Mouse (Mus musculus): Measurements from ENCODE around the gene Olfr1411. TPM values are rescaled to one million over a fixed set of nuclear protein-coding genes. Genes with fewer than 3 reads are reported as not detected.

Gene Olfr1411
- not detected for total RNA-seq (2018; cell fraction: chromatin; rRNA removed)
- not detected for total RNA-seq (2018; cell fraction: cytosol; rRNA removed)
- total RNA-seq (2018; cell fraction: nucleus; rRNA removed): not detected
- polyA plus RNA-seq (2018): not detected in 3 replicates

DNA sequence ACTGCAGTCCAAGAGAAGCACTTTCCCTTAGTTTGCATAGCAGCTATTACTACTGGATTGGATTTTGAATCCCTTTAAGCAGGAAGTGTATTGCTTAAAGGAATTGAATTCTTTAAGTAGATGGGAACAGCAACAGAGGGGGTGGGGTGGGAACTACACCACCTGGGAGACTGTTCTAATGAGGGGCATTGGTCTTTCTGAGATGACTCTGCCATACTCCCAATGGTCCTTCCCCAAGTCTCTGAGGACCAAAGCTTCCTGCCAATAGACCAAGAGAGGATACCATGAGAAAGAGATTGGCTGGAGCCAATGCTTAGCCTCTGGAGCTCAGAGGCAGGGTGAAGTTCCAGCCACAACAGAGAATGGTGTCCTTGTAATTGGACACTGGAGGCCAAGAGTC is at the start of gene Olfr1411:
Gene Olfr1411, plus strand, starts transcription at position 301 of the 400 bp plus-strand sequence.
- no peak within 1 kb of the TSS for H3K4me3 ChIP-seq (ENCODE audit: inconsistent target)
- no peaks in the 10 kb centered on the region for H3K79me2 ChIP-seq (ENCODE audit: inconsistent target)
- no peak within 1 kb of the TSS for H3K27ac ChIP-seq
- H3K36me3 ChIP-seq (ENCODE audit: inconsistent target): no peaks in the 10 kb centered on the region

DNA sequence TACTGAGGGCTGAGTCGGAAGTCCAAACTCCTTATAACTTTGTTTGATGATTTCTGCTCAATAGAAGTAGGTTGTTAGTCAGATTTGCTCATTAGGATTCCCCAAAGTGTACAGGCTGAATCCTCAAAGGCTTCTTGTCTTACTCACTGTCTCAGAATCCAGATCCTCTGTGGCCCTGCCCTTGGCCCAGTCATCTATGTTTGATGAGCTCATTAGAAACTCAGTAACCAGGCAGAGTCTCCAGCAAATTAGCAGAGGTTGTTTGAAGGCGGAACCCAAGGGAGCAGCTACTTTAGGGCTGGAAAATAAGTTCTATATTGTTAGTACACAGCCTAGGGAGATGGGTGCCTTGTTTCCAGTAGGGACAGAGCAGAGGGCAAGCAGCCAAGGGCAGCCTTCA is 48.3 kb upstream of the Olfr1411 start:
- Histone ChIP-seq H3K4me3 (ENCODE audit: inconsistent target) (no peak overlapping the region), H3K27ac (no peak overlapping the region), H3K79me2 (ENCODE audit: inconsistent target) (no peaks in the 10 kb centered on the region), H3K36me3 (ENCODE audit: inconsistent target) (no peaks in the 10 kb centered on the region)
- WGBS (ENCODE audit: missing documents): 82% methylated on average over 2 of the region's 2 CpGs

DNA sequence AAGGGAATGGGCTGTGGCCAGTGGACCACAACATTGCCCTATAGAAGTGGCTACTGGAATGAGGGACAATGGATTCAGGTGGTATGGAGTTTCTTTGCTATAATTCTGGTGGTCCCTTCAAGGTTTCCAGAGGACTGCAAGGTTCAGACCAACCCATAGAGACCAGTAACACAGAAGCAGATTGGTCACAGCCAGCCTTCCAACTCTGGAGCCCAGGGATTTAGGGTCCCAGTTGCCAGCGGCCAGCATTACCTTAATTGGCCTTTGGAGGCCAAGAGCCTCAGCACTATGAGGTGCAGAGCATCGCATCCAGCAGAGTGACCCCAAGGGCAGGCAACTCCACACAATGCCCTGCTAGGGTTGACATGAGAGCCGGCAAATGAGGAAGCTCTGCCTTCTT is 23.2 kb upstream of the Olfr1411 start, which contains the start of gene Olfr1413:
Gene Olfr1413, plus strand, starts transcription at position 301 of the 400 bp plus-strand sequence.
- H3K36me3 ChIP-seq (ENCODE audit: inconsistent target): no peaks in the 10 kb centered on the region
- 91% methylated on average over 3 of the region's 3 CpGs for WGBS (ENCODE audit: missing documents)

DNA sequence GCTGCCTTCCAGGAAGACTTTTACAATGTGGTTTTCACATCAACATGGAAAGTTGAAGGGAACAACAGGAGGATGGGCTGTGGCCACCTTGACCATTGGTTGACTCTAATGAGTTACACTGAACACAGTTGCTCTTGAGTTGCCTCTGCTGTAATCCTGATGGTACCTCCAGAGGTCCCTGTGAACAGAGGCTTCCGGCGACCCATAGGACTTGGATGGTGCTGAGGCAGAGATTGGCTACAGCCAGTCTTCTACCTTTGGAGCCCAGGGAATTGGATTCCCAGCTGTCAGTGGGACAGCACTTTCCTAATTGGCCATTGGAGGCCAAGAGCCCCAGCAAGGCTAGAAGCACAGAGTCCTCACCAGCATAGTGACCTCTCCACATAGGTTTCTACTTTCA is 8.7 kb upstream of the Olfr1411 start, which contains the start of gene Olfr1412:
Gene Olfr1412, plus strand, starts transcription at position 301 of the 400 bp plus-strand sequence.
- Histone ChIP-seq H3K27ac (no peak within 1 kb of the TSS), H3K4me3 (ENCODE audit: inconsistent target) (no peak within 1 kb of the TSS), H3K36me3 (ENCODE audit: inconsistent target) (no peaks in the 10 kb centered on the region), H3K79me2 (ENCODE audit: inconsistent target) (no peaks in the 10 kb centered on the region)
- 77% methylated on average over 2 of the region's 2 CpGs for WGBS (ENCODE audit: missing documents)

More for the DNA sequence above, 23.2 kb upstream of the Olfr1411 start, which contains the start of gene Olfr1413:
- Histone ChIP-seq H3K27ac (no peak within 1 kb of the TSS), H3K4me3 (ENCODE audit: inconsistent target) (no peak within 1 kb of the TSS), H3K79me2 (ENCODE audit: inconsistent target) (no peaks in the 10 kb centered on the region)

DNA sequence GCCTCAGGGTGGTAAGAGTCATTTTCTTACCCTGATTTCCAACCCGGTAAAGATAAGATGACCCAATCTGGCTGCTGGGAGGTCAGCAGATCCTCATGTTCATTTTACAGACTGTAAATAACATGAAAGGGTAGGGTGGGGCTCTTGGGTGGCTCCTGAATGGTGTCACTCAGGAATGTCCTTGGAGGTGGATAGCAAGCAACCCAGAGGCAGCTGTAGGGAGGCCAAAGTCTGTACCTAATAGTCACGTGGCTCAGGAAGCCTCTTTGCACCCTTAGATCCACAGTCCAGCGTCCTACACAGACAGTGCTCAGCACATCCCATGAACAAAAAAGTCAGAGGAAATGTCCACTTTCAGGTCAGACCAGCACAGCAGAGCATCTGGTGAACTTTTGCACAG is 1.8 kb downstream of the Olfr1411 start:
- no peak overlapping the region for H3K27ac ChIP-seq
- 86% methylated on average over 3 of the region's 3 CpGs for WGBS (ENCODE audit: missing documents)
- H3K79me2 ChIP-seq (ENCODE audit: inconsistent target): no peaks in the 10 kb centered on the region
- no peaks in the 10 kb centered on the region for H3K36me3 ChIP-seq (ENCODE audit: inconsistent target)
- no peak overlapping the region for H3K4me3 ChIP-seq (ENCODE audit: inconsistent target)

DNA sequence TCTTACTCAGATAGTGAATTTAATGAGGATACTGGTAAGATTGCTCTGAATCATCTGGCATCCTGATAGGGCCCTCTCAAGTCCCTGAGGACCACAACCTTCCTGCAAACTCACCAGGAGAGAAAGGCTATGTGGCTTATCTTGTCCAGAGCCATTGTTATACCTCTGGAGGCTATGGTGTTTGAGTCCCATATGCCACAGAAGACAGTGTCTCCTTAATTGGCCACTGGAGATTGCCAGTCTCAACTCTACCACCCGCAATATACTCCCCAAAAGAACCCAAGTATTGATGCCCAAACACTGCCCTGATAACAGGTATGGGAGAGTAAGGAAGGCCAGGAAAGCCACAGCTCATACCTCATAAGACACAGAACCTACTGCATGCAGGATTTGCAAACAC is 11.3 kb downstream of the Olfr1411 start, which contains the start of gene Olfr1410:
Gene Olfr1410, plus strand, starts transcription at position 301 of the 400 bp plus-strand sequence.
- Histone ChIP-seq H3K36me3 (ENCODE audit: inconsistent target) (no peaks in the 10 kb centered on the region), H3K4me3 (ENCODE audit: inconsistent target) (no peak within 1 kb of the TSS), H3K79me2 (ENCODE audit: inconsistent target) (no peaks in the 10 kb centered on the region), H3K27ac (no peak within 1 kb of the TSS)
- WGBS (ENCODE audit: missing documents): 100% methylated on average over 1 of the region's 1 CpGs

DNA sequence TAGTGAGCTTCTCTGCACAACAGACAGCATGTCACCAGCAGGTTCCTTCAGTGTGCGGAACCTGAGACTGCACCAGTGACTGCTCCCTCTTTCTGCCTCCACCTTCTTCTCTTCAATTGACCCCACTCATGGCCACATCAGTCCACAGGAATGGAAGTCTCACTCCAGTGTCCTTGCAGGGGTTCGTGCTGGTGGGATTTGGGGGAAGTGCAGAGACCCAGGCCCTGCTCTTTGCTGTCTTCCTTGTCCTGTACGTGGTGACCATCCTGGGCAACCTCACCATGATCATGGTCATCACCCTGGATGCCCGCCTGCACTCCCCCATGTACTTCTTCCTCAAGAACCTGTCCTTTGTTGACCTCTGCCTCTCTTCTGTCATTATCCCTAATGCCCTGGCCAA is 13.5 kb downstream of the Olfr1411 start:
- H3K27ac ChIP-seq: no peak overlapping the region
- no peaks in the 10 kb centered on the region for H3K79me2 ChIP-seq (ENCODE audit: inconsistent target)
- no peak overlapping the region for H3K4me3 ChIP-seq (ENCODE audit: inconsistent target)
- no peaks in the 10 kb centered on the region for H3K36me3 ChIP-seq (ENCODE audit: inconsistent target)
- WGBS (ENCODE audit: missing documents): 78% methylated on average over 4 of the region's 4 CpGs

DNA sequence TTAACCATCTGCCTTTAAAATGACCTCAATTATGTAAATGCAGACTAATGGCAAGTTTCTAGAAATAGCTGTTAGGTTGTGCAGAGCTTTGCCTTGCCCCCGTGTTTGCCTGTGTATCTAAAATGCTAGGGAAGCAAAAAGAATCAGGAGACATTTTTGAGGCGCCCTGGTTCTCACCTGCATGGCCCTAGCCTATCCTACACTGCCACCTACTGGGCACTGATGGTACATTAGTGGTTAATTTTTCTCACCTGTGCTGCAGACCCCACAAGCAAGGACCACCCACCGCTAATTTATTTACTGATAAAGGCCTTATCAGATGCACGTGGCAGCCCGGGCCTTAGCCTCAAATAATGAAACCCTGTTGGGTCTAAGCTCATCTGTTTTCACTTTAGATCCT is 16.8 kb downstream of the Olfr1411 start:
- Histone ChIP-seq H3K36me3 (ENCODE audit: inconsistent target) (no peaks in the 10 kb centered on the region), H3K4me3 (ENCODE audit: inconsistent target) (no peak overlapping the region), H3K27ac (no peak overlapping the region), H3K79me2 (ENCODE audit: inconsistent target) (no peaks in the 10 kb centered on the region)
- WGBS (ENCODE audit: missing documents): 2% methylated on average over 5 of the region's 5 CpGs

DNA sequence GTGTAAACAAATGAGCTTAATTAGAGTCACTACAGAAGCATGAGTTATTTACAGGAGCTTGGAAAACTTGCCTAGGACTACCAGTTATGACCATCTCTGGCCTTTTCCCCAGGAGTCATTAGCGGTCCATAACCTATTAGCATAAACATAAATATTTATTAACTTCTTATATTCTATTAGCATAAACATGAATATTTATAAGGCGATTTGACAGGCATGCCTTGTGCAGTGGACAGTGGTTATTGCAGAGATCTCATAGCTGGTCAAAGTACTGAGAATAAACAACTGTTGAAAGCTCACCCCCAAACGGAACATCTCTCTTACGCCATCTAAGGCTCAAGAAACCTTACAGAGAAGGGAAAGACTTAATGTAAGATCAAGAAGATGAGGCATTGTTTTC is 19.0 kb downstream of the Olfr1411 start:
- H3K36me3 ChIP-seq (ENCODE audit: inconsistent target): no peaks in the 10 kb centered on the region
- H3K4me3 ChIP-seq (ENCODE audit: inconsistent target): no peak overlapping the region
- WGBS (ENCODE audit: missing documents): 35% methylated on average over 4 of the region's 4 CpGs
- no peaks in the 10 kb centered on the region for H3K79me2 ChIP-seq (ENCODE audit: inconsistent target)
- no peak overlapping the region for H3K27ac ChIP-seq

DNA sequence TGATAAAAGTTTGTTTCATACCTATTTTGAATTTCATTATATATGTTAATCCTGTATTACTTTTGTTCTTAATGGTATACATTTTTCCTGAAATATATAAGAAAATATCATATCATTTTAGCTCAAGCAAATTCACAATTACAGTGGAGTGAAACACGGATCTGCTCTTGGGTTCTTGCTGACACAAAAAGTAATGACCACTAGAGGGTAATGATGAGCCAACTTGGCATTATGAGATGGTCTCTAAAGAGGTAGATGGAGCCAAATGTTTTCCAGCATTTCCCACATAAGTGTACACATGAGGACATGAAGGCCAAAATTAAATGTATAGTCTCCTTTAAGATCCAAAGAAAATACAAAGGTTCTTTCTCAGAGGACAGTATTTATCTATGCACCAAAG is 20.3 kb downstream of the Olfr1411 start:
- Histone ChIP-seq H3K36me3 (ENCODE audit: inconsistent target) (no peaks in the 10 kb centered on the region), H3K79me2 (ENCODE audit: inconsistent target) (no peaks in the 10 kb centered on the region), H3K4me3 (ENCODE audit: inconsistent target) (no peak overlapping the region), H3K27ac (no peak overlapping the region)
- WGBS (ENCODE audit: missing documents): 11% methylated on average over 1 of the region's 1 CpGs

DNA sequence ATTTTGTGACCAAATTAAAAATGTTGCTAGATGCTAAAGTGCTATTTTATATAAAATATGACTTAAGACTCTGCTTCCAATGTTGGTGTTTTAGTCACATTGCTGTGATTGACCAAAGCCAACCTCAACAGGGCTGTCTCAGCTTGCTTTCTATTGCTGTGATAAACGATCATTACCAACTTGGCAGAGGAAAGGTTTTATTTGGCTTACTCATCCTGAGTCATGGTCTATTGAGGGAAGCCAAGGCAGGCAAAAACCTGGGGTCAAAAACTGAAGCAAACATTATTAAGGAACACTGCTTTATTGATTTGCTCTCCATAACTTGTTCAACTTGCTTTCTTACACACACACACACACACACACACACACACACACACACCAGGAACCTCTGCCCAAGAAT is 21.8 kb downstream of the Olfr1411 start:
- Histone ChIP-seq H3K4me3 (ENCODE audit: inconsistent target) (no peak overlapping the region), H3K79me2 (ENCODE audit: inconsistent target) (no peaks in the 10 kb centered on the region), H3K36me3 (ENCODE audit: inconsistent target) (no peaks in the 10 kb centered on the region), H3K27ac (no peak overlapping the region)
- 0% methylated on average over 1 of the region's 1 CpGs for WGBS (ENCODE audit: missing documents)

DNA sequence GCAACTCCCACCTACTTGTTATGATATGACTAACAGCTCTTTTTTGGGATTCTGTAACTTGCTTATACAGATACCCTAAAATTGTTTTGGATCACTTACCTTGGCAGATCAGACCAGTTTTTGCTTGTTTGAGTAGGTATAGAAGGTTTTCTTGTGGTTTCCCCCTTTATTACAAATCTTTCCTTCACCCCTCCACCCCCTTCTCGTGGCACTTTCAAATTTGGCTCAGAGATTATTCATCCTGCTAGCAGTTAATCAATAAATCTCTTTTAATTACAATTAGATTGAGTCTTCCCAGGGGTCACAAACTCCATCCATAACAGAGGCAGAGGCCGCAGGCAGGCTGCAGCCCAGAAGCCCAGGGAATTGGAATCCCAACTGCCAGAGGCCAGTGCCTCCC is 23.3 kb downstream of the Olfr1411 start, which contains the start of gene Olfr12:
Gene Olfr12, plus strand, starts transcription at position 301 of the 400 bp plus-strand sequence.
- Histone ChIP-seq H3K27ac (no peak within 1 kb of the TSS), H3K4me3 (ENCODE audit: inconsistent target) (no peak within 1 kb of the TSS), H3K79me2 (ENCODE audit: inconsistent target) (no peaks in the 10 kb centered on the region), H3K36me3 (ENCODE audit: inconsistent target) (no peaks in the 10 kb centered on the region)
- 75% methylated on average over 2 of the region's 2 CpGs for WGBS (ENCODE audit: missing documents)

DNA sequence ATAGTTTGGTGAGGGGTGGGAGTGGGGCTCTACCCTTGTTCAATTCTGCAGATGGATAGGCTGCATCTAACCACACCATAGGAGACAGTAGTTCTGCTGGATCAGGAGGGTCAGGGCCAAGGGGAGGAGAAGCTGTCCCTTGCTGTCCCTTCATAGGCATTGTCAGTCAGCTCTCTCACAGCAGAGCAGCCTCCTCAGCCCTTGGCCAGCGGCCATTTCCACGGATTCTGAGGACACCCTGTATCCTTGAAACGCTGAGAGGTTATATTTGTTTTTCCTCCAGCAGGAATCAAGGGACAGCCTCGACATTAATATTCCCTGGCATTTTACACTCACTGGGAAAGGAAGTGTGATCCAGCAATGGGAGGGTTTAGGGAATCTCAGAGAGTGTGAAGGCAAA is 24.1 kb downstream of the Olfr1411 start:
- Histone ChIP-seq H3K79me2 (ENCODE audit: inconsistent target) (no peaks in the 10 kb centered on the region), H3K4me3 (ENCODE audit: inconsistent target) (no peak overlapping the region), H3K27ac (no peak overlapping the region), H3K36me3 (ENCODE audit: inconsistent target) (no peaks in the 10 kb centered on the region)
- 76% methylated on average over 4 of the region's 4 CpGs for WGBS (ENCODE audit: missing documents)

DNA sequence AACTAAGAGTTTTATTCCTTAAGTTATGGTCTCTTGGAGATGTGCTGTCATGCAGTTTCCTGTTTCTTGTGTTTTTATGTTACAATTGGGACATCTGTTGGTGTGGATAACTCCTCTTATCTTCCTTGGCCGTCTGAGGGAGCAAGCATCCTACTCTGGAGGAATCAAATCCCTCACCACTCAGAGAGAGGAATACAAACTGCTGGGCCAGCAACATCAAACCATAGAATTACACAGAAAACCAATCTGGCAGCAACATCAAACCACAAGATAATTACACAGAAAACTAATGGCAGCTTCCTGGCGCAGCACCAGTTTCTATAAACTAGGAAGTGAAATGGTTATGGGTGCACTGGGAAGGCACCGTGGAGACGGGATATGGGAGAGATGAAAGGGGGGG is 34.0 kb downstream of the Olfr1411 start:
- 34% methylated on average over 4 of the region's 4 CpGs for WGBS (ENCODE audit: missing documents)

DNA sequence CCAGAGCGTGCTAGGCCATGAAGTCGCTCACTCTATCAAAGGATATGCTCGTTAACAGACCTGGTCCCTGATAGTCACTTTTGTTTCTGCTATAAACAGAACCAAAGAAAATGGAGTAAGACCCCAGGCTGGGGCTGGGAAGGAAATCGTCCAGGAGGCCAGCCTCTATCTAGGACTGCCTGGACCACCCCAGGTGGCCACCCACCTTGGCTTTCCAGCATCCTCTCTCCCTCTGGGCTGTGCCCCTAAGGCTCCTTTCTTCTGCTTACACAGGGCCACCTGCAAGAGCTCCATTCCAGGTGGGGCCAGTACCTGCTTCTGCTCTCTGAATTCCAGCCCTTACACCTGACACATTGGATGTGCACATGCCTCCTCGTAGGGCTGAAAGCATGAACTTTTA is 38.0 kb downstream of the Olfr1411 start:
- 93% methylated on average over 5 of the region's 5 CpGs for WGBS (ENCODE audit: missing documents)
- H3K79me2 ChIP-seq (ENCODE audit: inconsistent target): no peaks in the 10 kb centered on the region
- no peak overlapping the region for H3K27ac ChIP-seq
- H3K4me3 ChIP-seq (ENCODE audit: inconsistent target): no peak overlapping the region
- peaks cover 16% of the 10 kb centered on the region for H3K36me3 ChIP-seq (ENCODE audit: inconsistent target)

More for the DNA sequence above, 34.0 kb downstream of the Olfr1411 start:
- H3K79me2 ChIP-seq (ENCODE audit: inconsistent target): no peaks in the 10 kb centered on the region
- H3K27ac ChIP-seq: no peak overlapping the region
- no peaks in the 10 kb centered on the region for H3K36me3 ChIP-seq (ENCODE audit: inconsistent target)
- no peak overlapping the region for H3K4me3 ChIP-seq (ENCODE audit: inconsistent target)

DNA sequence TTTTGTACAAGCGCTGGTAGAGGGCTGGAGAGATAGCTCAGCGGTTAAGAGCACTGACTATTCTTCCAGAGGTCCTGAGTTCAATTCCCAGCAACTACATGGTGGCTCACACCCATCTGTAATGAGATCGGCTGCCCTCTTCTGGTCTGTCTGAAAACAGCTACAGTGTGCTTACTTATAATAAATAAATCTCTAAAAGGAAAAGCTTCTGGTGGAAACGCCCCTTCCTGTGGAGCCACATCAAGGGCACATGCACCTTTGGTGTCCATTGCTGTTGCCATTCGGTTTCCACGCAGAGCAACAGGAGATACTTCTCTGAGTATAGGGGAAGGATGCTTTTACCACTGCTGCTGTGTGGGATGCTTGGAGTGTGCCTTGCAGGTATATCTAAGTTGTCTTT is 38.7 kb downstream of the Olfr1411 start:
- H3K27ac ChIP-seq: no peak overlapping the region
- H3K4me3 ChIP-seq (ENCODE audit: inconsistent target): no peak overlapping the region
- H3K79me2 ChIP-seq (ENCODE audit: inconsistent target): peaks cover 1% of the 10 kb centered on the region; the same call in 1 of the 2 replicates
- H3K36me3 ChIP-seq (ENCODE audit: inconsistent target): peaks cover 23% of the 10 kb centered on the region
- 52% methylated on average over 6 of the region's 6 CpGs for WGBS (ENCODE audit: missing documents)
